Mouse (Mus musculus) liver, embryonic 16.5 days (tissue): ENCODE data around the gene Fnip2. TPM values are rescaled to one million over a fixed set of nuclear protein-coding genes. Genes with fewer than 3 reads are reported as not detected.

Source experiments
- ATAC-seq: fragments of 200-750 bp; cut with Nextera tagmentation; 2 replicates; pipeline ENCODE4 v1.8.0; 2017; ENCODE audit warnings: low read depth, mild to moderate bottlenecking, moderate number of reproducible peaks, moderate library complexity
- H3K27ac ChIP-seq: fragments of 300-500 bp; sonication (generic); 2 replicates; pipeline ENCODE4 v1.5.1; 2014; ENCODE audit warnings: mild to moderate bottlenecking, low read length
- H3K27me3 ChIP-seq: fragments of 300-500 bp; sonication (generic); 2 replicates; pipeline ENCODE4 v1.6.1; 2014; ENCODE audit warnings: low read depth, low read length, mixed read lengths; ENCODE audit not compliant: control insufficient read depth, insufficient read depth
- H3K36me3 ChIP-seq: fragments of 300-500 bp; sonication (generic); 2 replicates; pipeline ENCODE4 v1.6.1; 2014; ENCODE audit warnings: mild to moderate bottlenecking; ENCODE audit not compliant: control insufficient read depth, insufficient read depth
- H3K4me1 ChIP-seq: fragments of 300-500 bp; sonication (generic); 2 replicates; pipeline ENCODE4 v1.6.1; 2014; ENCODE audit warnings: low read depth, low read length, mixed read lengths; ENCODE audit not compliant: control insufficient read depth
- H3K4me2 ChIP-seq: fragments of 300-500 bp; sonication (generic); 2 replicates; pipeline ENCODE4 v1.6.1; 2014; ENCODE audit warnings: low read depth, low read length, mixed read lengths
- H3K4me3 ChIP-seq: fragments of 300-500 bp; sonication (generic); 2 replicates; pipeline ENCODE4 v1.5.1; 2014; ENCODE audit warnings: low read depth, mild to moderate bottlenecking, low read length
- H3K9ac ChIP-seq: fragments of 300-500 bp; sonication (generic); 2 replicates; pipeline ENCODE4 v1.6.1; 2014; ENCODE audit warnings: low read depth, low read length
- H3K9me3 ChIP-seq: fragments of 300-500 bp; sonication (generic); replicated peaks from 2 replicates; pipeline ENCODE4 v1.6.1; 2016; ENCODE audit warnings: low read length; ENCODE audit not compliant: control insufficient read depth
- WGBS: fragments of 180-500 bp; shearing (Covaris S2); extraction: QIAGEN DNeasy Blood & Tissue Kit; methylation state at CpG from one replicate; pipeline ENCODE4 v1.1.7; 2014; ENCODE audit not compliant: insufficient replicate concordance; 5-methylcytosine and 5-hydroxymethylcytosine counted together
- polyA plus RNA-seq: library from polyadenylated mRNA; unstranded; fragments of >200 nt; fragmentation: Nextera tagmentation; extraction: Ambion mirVana; gene quantifications from 2 replicates; pipeline ENCODE4 v1.2.1, GENCODE M21; 2015

The Fnip2 gene
- polyA plus RNA-seq, 1 experiment from 2014 or later: 3.5 TPM

DNA sequence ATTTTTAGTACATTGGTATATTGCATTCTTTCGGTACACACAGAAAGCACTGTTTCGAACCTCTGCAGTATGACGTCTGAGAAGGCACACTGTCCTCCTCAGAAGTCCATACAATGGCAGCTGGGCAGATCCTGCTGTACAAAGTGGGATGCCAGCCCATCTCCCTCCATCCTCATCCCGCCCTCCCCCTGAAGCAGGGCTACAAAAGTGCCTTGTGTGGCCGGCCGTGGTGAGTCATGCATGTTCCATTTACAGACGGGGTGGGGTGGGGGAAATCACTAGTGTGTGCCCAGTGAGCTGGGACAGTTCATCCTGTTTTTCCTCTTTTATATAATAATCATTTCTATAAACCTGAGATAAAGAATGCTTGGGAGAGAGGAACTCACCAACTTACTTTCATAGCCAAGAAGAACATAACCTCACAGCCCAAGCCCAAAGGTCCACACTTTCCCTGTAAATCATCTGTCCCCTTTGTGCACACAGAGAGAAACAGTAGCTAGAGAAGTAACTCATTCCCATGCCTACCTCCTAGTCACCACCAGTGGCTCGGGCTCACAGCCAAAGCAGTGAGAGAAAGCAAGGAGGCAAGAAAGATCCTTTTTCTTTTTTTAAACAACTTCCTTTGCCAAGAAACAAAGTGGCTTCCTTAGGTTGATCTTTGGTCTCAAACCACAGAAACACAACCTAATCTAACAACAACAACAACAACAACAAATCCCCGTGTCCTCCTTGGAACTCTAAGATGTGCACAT, 8.4 kb downstream of the Fnip2 start:
- H3K9ac ChIP-seq: no peak overlapping the region
- H3K27me3 ChIP-seq: no peaks in the 10 kb centered on the region
- no peak overlapping the region for H3K4me3 ChIP-seq
- H3K4me2 ChIP-seq: no peak overlapping the region
- H3K9me3 ChIP-seq: no peaks in the 10 kb centered on the region
- peak overlapping the region; percentile 37; the same call in 1 of the 2 replicates for H3K27ac ChIP-seq
- ATAC-seq: no peak
- peaks cover 5% of the 10 kb centered on the region; the same call in 1 of the 2 replicates for H3K4me1 ChIP-seq
- 71% methylated on average over 9 of the region's 9 CpGs for WGBS
- no peaks in the 10 kb centered on the region for H3K36me3 ChIP-seq

DNA sequence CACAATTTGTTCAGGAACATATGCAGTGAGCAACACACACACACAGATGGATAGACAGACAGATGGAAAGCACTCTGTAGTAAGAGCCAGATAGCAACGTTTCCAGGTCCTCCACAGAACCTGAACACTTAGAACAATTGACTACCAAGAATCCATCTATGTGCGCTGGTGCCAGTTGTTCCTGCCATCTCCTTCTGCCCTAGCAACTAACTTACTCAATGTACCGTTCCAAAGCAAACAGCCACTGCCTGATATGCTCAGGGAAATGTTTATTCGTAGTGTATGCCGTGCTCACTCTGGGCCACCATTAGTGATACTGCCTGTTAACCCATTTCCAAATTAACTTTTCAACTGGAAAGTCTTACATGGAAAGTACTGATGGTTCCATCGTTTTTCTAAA, 12.5 kb downstream of the Fnip2 start:
- H3K27me3 ChIP-seq: no peaks in the 10 kb centered on the region
- no peak overlapping the region for H3K9ac ChIP-seq
- ATAC-seq: no peak
- no peaks in the 10 kb centered on the region for H3K9me3 ChIP-seq
- H3K36me3 ChIP-seq: no peaks in the 10 kb centered on the region
- H3K4me1 ChIP-seq: peaks cover 5% of the 10 kb centered on the region; the same call in 1 of the 2 replicates
- no peak overlapping the region for H3K4me2 ChIP-seq
- no peak overlapping the region for H3K4me3 ChIP-seq
- H3K27ac ChIP-seq: no peak overlapping the region
- 80% methylated on average over 6 of the region's 6 CpGs for WGBS

GRCm38 (mm10) chr3:79553779-79554178, 13.8 kb downstream of the Fnip2 start:
- H3K4me1 ChIP-seq: no peaks in the 10 kb centered on the region
- 88% methylated on average over 3 of the region's 3 CpGs for WGBS
- no peak overlapping the region for H3K9ac ChIP-seq
- H3K36me3 ChIP-seq: no peaks in the 10 kb centered on the region
- H3K9me3 ChIP-seq: no peaks in the 10 kb centered on the region
- no peak overlapping the region for H3K27ac ChIP-seq
- no peak for ATAC-seq
- H3K4me2 ChIP-seq: no peak overlapping the region
- no peak overlapping the region for H3K4me3 ChIP-seq
- no peaks in the 10 kb centered on the region for H3K27me3 ChIP-seq

GRCm38 (mm10) chr3:79551826-79552552, 15.6 kb downstream of the Fnip2 start:
- Histone ChIP-seq H3K4me1 (no peaks in the 10 kb centered on the region), H3K9ac (no peak overlapping the region), H3K27ac (no peak overlapping the region), H3K4me2 (no peak overlapping the region), H3K36me3 (no peaks in the 10 kb centered on the region), H3K9me3 (no peaks in the 10 kb centered on the region), H3K27me3 (no peaks in the 10 kb centered on the region), H3K4me3 (no peak overlapping the region)
- no peak for ATAC-seq
- WGBS: 82% methylated on average over 10 of the region's 10 CpGs

DNA sequence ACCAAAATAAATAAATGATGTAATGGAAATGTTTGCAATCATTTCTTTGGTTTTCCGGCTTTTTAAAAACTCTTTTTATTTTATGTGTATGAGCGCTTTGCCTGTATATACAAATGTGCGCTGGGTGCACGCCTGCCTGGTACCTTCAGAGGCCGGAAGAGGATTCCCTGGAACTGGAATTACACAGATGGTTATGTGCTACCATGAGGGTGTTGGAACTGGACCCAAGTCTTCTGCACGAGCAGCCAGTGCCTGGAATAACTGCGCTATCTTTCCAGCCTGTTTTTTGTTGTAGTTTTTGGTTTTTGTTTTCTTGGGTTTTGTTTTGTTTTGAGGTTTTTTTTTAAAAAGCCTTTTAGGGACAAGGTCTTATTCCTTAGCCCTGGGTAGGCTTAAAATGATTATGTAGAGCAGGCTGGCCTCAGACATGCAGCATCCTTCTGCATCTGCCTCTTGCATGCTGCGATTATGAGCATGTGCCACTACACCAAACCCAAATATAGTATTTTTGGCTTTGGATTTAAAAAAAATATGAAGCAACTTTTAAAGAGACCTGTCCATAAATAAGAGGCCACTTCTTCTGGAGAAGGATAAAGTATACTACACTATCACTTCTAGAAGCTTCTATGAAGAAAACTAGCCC, 17.7 kb downstream of the Fnip2 start:
- H3K9me3 ChIP-seq: no peaks in the 10 kb centered on the region
- H3K9ac ChIP-seq: no peak overlapping the region
- H3K36me3 ChIP-seq: no peaks in the 10 kb centered on the region
- ATAC-seq: no peak
- H3K4me1 ChIP-seq: no peaks in the 10 kb centered on the region
- H3K4me3 ChIP-seq: no peak overlapping the region
- H3K27ac ChIP-seq: no peak overlapping the region
- no peaks in the 10 kb centered on the region for H3K27me3 ChIP-seq
- H3K4me2 ChIP-seq: no peak overlapping the region
- WGBS: 90% methylated on average over 8 of the region's 8 CpGs

- no peak for ATAC-seq
- no peak overlapping the region for H3K4me2 ChIP-seq
These were observed 18.7 kb downstream of the Fnip2 start for GRCm38 (mm10) chr3:79548681-79549437.

GRCm38 (mm10) chr3:79542585-79542984, 25.0 kb downstream of the Fnip2 start:
- Histone ChIP-seq H3K4me2 (peak overlapping the region; percentile 21; the same call in 1 of the 2 replicates), H3K36me3 (no peaks in the 10 kb centered on the region), H3K27ac (peak overlapping the region; percentile 5; the same call in 1 of the 2 replicates), H3K9me3 (no peaks in the 10 kb centered on the region), H3K9ac (no peak overlapping the region), H3K4me3 (no peak overlapping the region), H3K4me1 (peaks cover 30% of the 10 kb centered on the region), H3K27me3 (no peaks in the 10 kb centered on the region)
- peak; percentile 84 for ATAC-seq
- 11% methylated on average over 6 of the region's 6 CpGs for WGBS

More at GRCm38 (mm10) chr3:79548681-79549437, 18.7 kb downstream of the Fnip2 start:
- H3K9me3 ChIP-seq: no peaks in the 10 kb centered on the region
- no peaks in the 10 kb centered on the region for H3K27me3 ChIP-seq
- H3K4me3 ChIP-seq: no peak overlapping the region
- WGBS: 60% methylated on average over 17 of the region's 17 CpGs
- no peaks in the 10 kb centered on the region for H3K36me3 ChIP-seq
- no peak overlapping the region for H3K9ac ChIP-seq
- H3K4me1 ChIP-seq: no peaks in the 10 kb centered on the region
- H3K27ac ChIP-seq: no peak overlapping the region

- Histone ChIP-seq H3K4me3 (no peak overlapping the region), H3K4me2 (no peak overlapping the region), H3K4me1 (peaks cover 38% of the 10 kb centered on the region), H3K27ac (no peak overlapping the region), H3K36me3 (no peaks in the 10 kb centered on the region), H3K9ac (no peak overlapping the region), H3K9me3 (no peaks in the 10 kb centered on the region), H3K27me3 (no peaks in the 10 kb centered on the region)
- ATAC-seq: no peak
These were observed 27.9 kb downstream of the Fnip2 start for GRCm38 (mm10) chr3:79539656-79540055.
